Mouse (Mus musculus): ENCODE data around the gene Ptov1.

Gene Ptov1

GRCm38 (mm10) chr7:44816470-44817021 lies 53.0 kb downstream of the Ptov1 start, which contains the start of gene Atf5:
TSS of gene Atf5 (minus strand) at chr7:44816658.
- in situ Hi-C loops (cut with MboI, MseI): loop anchor here (10.0 kb wide), 2 partner anchors 72 to 262 kb away; partner anchors contain the start of genes Nr1h2 and Vrk3

GRCm38 (mm10) chr7:44815721-44816469 lies 53.7 kb downstream of the Ptov1 start, which contains the start of the genes Nup62 and Il4i1:
TSS of gene Nup62 (plus strand) at chr7:44816088.
TSS of gene Il4i1 (plus strand) at chr7:44816387.
- in situ Hi-C loops (cut with MboI, MseI): loop anchor here (10.0 kb wide), 2 partner anchors 71 to 261 kb away; partner anchors contain the start of genes Nr1h2 and Vrk3

DNA sequence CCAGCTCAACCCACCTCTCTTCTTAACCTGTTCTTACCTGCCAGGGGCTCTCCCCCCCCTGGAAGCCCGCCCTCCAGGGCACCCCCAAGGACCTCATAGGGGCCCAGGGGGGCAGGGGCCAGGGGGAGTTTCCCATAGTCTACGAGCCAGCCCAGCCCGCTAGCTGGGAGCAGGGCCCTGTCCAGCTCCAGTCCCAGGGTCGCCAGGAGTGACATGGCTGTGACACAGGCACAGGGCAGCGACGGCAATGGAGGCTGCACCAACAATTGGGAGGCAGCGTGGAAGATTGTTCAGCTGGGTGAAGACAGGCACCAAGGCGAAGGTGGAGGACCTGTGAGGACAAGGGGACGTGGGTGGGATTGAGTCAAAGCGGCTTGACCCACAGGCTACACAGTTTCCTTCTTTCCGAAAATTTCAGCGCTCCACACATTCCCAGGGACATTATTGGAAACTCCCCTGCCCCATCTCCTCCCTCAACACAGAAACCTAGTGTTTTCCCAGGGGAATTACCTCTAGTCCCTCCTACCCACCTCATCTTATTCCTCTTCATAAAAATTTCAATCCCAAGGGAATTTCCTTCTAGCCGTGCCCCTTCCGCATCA lies 54.5 kb downstream of the Ptov1 start:
- in situ Hi-C loops (cut with MboI, MseI): loop anchor here (10.0 kb wide), 2 partner anchors 70 to 260 kb away; partner anchors contain the start of genes Nr1h2 and Vrk3

DNA sequence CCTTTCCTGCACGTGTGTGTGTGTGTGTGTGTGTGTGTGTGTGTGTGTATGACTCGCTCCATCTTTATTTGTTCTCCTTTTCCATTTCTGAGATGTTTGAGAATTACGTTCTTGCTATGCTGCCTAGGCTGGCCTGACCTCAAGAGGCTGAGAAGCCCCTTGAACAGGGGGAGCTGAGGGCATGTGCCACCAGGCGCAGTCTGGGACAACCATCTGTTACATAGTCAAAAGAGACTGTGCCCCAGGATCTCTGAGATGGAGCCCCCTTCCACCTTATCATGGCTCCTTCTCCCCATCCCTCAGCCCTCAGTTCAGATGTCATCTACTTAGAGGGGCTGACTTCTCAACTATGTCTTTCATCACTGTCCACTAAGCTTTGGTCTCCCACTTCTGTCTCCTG lies 55.2 kb downstream of the Ptov1 start:
- in situ Hi-C loops (cut with MboI, MseI): loop anchor here (10.0 kb wide), 2 partner anchors 70 to 260 kb away; partner anchors contain the start of genes Nr1h2 and Vrk3

GRCm38 (mm10) chr7:44813985-44814384 lies 55.6 kb downstream of the Ptov1 start:
- in situ Hi-C loops (cut with MboI, MseI): loop anchor here (10.0 kb wide), 2 partner anchors 69 to 259 kb away; partner anchors contain the start of genes Nr1h2 and Vrk3

All from T-helper 2 cell (primary cell).